Mouse (Mus musculus) testis, adult 2 months (tissue): ENCODE data around the gene Fbxo11.

ENCODE experiments used
- CTCF ChIP-seq: fragments of 200-500 bp; IDR thresholded peaks from 2 replicates; pipeline ENCODE4 v1.5.1; 2012; ENCODE audit warnings: low read depth, mild to moderate bottlenecking, inconsistent platforms, low read length, moderate library complexity; ENCODE audit not compliant: control insufficient read depth, insufficient read depth, insufficient replicate concordance
- POLR2A ChIP-seq: fragments of 200-500 bp; IDR thresholded peaks from 2 replicates; pipeline ENCODE4 v1.6.1; 2012; ENCODE audit warnings: low read depth, mild to moderate bottlenecking, inconsistent platforms, low read length, moderate library complexity; ENCODE audit not compliant: control insufficient read depth

- TF ChIP-seq CTCF: no peak
- no peak for TF ChIP-seq POLR2A
Measured at GRCm38 (mm10) chr17:87992154-87992553, 72.9 kb downstream of the Fbxo11 start.
